Mouse (Mus musculus) heart, embryonic 13.5 days (tissue): ENCODE data around the gene Ppm1e. TPM values are rescaled to one million over a fixed set of nuclear protein-coding genes. Genes with fewer than 3 reads are reported as not detected.

Source experiments
- ATAC-seq: fragments of 200-750 bp; cut with Nextera tagmentation; 2 replicates; pipeline ENCODE4 v1.8.0; 2017; ENCODE audit warnings: moderate TSS enrichment; ENCODE audit not compliant: insufficient number of reproducible peaks, low FRiP score, low TSS enrichment; ENCODE audit errors: extremely low read depth
- H3K27ac ChIP-seq: fragments of 300-500 bp; sonication (generic); replicated peaks from 2 replicates; pipeline ENCODE4 v1.5.1; 2015; ENCODE audit warnings: moderate library complexity, mild to moderate bottlenecking, inconsistent platforms
- H3K27me3 ChIP-seq: fragments of 300-500 bp; sonication (generic); replicated peaks from 2 replicates; pipeline ENCODE4 v1.6.1; 2015; ENCODE audit warnings: mild to moderate bottlenecking, inconsistent platforms
- H3K36me3 ChIP-seq: fragments of 300-500 bp; sonication (generic); 2 replicates; pipeline ENCODE4 v1.6.1; 2015; ENCODE audit warnings: mild to moderate bottlenecking, inconsistent platforms
- H3K4me1 ChIP-seq: fragments of 300-500 bp; sonication (generic); 2 replicates; pipeline ENCODE4 v1.6.1; 2015; ENCODE audit warnings: inconsistent platforms
- H3K4me2 ChIP-seq: fragments of 300-500 bp; sonication (generic); 2 replicates; pipeline ENCODE4 v1.6.1; 2015; ENCODE audit warnings: inconsistent platforms, mild to moderate bottlenecking, moderate library complexity
- H3K4me3 ChIP-seq: fragments of 300-500 bp; sonication (generic); 2 replicates; pipeline ENCODE4 v1.5.1; 2015; ENCODE audit warnings: moderate library complexity, mild to moderate bottlenecking, inconsistent platforms
- H3K9ac ChIP-seq: fragments of 300-500 bp; sonication (generic); 2 replicates; pipeline ENCODE4 v1.6.1; 2015; ENCODE audit warnings: inconsistent platforms, mild to moderate bottlenecking, moderate library complexity
- H3K9me3 ChIP-seq: fragments of 300-500 bp; sonication (generic); 2 replicates; pipeline ENCODE4 v1.6.1; 2016; ENCODE audit warnings: inconsistent platforms
- WGBS: fragments of 180-500 bp; shearing (Covaris S2); methylation state at CpG from one replicate; pipeline ENCODE4 v1.1.7; 2015; ENCODE audit warnings: mixed read lengths; 5-methylcytosine and 5-hydroxymethylcytosine counted together
- polyA plus RNA-seq: library from polyadenylated mRNA; unstranded; fragments of >200 nt; fragmentation: Nextera tagmentation; extraction: Ambion mirVana; gene quantifications from 2 replicates; pipeline ENCODE4 v1.2.1, GENCODE M21; 2015

Ppm1e gene
- polyA plus RNA-seq, 1 experiment from 2014 or later: 3.4 TPM

DNA sequence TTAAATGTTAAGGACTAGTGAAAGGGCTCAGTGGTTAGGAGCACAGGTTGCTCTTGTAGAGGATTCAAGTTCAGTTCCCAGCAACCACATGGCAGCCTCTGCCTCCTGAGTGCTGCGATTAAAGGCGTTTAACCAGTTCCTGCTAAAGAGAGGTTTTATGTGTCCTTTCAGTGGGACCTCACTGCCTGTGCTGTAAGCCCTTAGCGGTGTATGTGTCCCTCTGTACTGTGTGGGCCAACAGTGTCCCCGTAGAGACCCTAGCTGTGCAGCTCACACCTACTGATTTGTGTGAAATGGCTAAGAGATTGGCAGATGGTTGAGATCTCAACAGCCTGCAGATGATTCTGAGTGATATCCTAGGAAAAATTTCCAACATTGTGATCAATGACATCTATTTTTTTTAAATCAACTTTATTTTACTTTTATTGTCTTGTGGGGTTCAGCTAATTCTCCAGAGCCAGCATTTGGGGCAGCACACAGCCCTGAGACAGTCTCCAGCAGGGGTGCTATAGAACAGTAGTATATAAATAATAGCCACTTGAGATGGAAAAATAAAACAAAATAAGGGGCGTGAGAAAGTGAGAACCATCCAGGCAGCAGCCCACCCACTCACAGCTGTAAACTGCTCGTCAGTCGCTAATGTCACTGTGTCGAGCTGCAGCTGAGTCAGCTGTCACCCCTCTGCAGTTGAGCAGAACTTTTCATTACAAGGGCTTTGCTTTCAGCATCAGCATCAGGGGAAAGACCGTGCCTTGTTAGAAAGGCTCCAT, 111.9 kb downstream of the Ppm1e start:
- 42% methylated on average over 9 of the region's 9 CpGs for WGBS
- Histone ChIP-seq H3K27ac (peak overlapping the region; percentile 95), H3K4me1 (peaks cover 51% of the 10 kb centered on the region), H3K4me3 (no peak overlapping the region), H3K27me3 (no peaks in the 10 kb centered on the region), H3K36me3 (no peaks in the 10 kb centered on the region), H3K9ac (peak overlapping the region; percentile 73), H3K4me2 (peak overlapping the region; percentile 63), H3K9me3 (no peaks in the 10 kb centered on the region)
- 0 out of 2 replicates have a peak, but pooled peaks have one; percentile 31 for ATAC-seq

DNA sequence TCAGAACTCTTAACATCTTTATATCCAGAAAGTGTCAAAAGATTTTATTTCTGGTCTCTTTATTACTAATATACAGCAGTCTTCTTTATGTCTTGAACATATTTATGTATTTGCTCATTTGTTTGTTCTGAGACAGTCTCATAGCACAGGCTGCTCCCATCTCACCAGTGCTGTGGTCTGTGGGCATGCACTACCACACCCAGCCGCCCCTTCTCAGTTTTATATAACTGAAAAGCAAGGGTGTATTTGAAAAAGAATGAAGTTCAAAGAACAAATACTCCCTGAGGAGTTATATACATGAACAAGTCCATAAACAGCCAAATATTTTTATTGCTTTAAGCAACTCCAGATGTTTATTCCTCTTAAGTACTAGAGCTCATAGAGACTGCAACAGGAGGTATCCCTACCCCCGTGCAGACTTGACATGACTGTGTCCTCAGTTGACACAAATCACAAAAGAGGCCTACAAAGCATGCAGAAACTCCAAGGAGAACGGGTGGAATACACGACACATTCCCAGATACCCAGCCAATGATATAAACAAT, 112.6 kb downstream of the Ppm1e start:
- Histone ChIP-seq H3K4me2 (no peak overlapping the region), H3K4me3 (no peak overlapping the region), H3K9ac (no peak overlapping the region), H3K9me3 (no peaks in the 10 kb centered on the region), H3K27me3 (no peaks in the 10 kb centered on the region), H3K4me1 (peaks cover 55% of the 10 kb centered on the region), H3K36me3 (no peaks in the 10 kb centered on the region), H3K27ac (peak overlapping the region; percentile 95; the same call in 1 of the 2 replicates)
- ATAC-seq: no peak
- WGBS: 70% methylated on average over 4 of the region's 4 CpGs

DNA sequence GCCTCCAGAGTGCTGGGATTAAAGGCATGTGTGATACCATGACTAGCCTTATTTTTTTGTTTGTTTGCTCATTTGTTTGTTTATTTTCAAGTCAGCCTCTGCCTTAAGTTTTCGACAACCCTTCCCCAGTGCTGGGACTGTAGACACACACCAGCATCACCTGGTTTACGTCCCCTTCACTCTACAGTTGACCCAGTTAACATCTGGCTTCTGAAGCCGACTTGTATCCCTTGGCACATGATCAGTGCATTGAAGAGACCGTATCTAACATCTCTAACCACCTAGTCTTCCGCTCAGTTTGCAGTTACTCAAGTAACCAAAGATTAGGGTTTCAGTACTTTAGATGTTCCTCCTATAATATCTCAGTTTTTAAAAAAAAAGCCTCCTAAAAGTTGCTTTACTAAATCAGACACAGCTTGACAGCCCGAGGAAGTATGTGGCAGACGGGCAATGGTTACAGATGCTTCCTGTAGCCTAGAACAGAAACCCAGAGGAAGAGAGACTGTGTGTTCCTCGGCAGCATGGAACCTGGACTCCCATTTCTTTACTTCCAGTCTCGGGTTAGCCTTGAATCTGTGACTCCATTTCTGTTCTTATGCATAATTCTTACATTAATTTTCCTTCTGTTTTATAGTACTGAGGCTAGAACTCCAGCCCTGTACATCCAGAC, 113.5 kb downstream of the Ppm1e start:
- 69% methylated on average over 9 of the region's 9 CpGs for WGBS

DNA sequence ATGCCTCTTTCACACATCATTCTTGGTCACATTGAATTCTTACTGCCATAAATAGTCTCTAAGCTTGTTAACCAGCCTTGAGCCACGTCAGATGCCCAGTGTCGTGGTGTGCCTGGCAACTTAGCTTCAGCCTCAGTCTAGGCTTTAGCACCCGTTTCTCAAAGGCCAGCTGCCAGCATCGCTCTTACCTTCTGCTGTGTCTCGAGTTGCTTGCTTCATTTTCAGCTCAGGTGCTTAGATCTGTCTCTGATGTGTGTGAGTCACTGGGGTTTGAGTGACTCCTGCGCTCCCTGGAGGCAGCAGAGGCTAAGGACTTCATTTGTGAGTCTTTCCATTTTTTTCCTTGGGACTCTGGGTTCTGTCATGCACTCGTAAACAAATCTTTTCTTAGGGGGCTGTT, 117.6 kb downstream of the Ppm1e start:
- H3K4me3 ChIP-seq: no peak overlapping the region
- peaks cover 47% of the 10 kb centered on the region for H3K4me1 ChIP-seq
- no peak for ATAC-seq
- H3K4me2 ChIP-seq: no peak overlapping the region
- peak overlapping the region; percentile 54 for H3K27ac ChIP-seq
- no peaks in the 10 kb centered on the region for H3K9me3 ChIP-seq
- peaks cover 9% of the 10 kb centered on the region; the same call in 1 of the 2 replicates for H3K36me3 ChIP-seq
- H3K27me3 ChIP-seq: no peaks in the 10 kb centered on the region
- WGBS: 56% methylated on average over 7 of the region's 7 CpGs
- peak overlapping the region; percentile 42; the same call in 1 of the 2 replicates for H3K9ac ChIP-seq

More for the DNA sequence above, 113.5 kb downstream of the Ppm1e start:
- no peak overlapping the region for H3K4me3 ChIP-seq
- no peak overlapping the region for H3K9ac ChIP-seq
- ATAC-seq: no peak
- H3K27ac ChIP-seq: no peak overlapping the region
- H3K9me3 ChIP-seq: no peaks in the 10 kb centered on the region
- H3K27me3 ChIP-seq: no peaks in the 10 kb centered on the region
- H3K36me3 ChIP-seq: no peaks in the 10 kb centered on the region
- H3K4me1 ChIP-seq: peaks cover 62% of the 10 kb centered on the region
- no peak overlapping the region for H3K4me2 ChIP-seq

DNA sequence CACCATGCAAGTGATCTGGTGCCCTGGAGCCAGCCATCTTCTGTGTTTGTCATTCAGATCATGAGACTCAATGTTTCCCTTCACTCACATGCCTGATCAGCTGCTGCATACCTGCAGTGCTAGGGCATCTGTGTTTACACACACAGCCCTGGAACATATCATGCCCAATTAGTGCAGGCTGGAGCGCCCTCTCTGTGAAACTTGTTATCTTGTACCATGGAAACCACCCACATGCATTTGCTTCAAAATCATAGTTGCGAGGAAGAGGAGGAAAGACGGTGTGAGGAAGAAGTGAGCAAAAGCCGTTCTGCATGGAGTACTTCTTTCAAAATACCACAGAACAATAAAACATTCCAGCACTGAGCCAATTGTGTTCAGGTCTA, 118.0 kb downstream of the Ppm1e start:
- 68% methylated on average over 4 of the region's 4 CpGs for WGBS
- Histone ChIP-seq H3K27me3 (no peaks in the 10 kb centered on the region), H3K4me3 (no peak overlapping the region), H3K9me3 (no peaks in the 10 kb centered on the region), H3K4me1 (peaks cover 50% of the 10 kb centered on the region), H3K9ac (peak overlapping the region; percentile 34; the same call in 1 of the 2 replicates), H3K36me3 (peaks cover 9% of the 10 kb centered on the region; the same call in 1 of the 2 replicates), H3K4me2 (peak overlapping the region; percentile 14; the same call in 1 of the 2 replicates), H3K27ac (peak overlapping the region; percentile 68)
- ATAC-seq: no peak

DNA sequence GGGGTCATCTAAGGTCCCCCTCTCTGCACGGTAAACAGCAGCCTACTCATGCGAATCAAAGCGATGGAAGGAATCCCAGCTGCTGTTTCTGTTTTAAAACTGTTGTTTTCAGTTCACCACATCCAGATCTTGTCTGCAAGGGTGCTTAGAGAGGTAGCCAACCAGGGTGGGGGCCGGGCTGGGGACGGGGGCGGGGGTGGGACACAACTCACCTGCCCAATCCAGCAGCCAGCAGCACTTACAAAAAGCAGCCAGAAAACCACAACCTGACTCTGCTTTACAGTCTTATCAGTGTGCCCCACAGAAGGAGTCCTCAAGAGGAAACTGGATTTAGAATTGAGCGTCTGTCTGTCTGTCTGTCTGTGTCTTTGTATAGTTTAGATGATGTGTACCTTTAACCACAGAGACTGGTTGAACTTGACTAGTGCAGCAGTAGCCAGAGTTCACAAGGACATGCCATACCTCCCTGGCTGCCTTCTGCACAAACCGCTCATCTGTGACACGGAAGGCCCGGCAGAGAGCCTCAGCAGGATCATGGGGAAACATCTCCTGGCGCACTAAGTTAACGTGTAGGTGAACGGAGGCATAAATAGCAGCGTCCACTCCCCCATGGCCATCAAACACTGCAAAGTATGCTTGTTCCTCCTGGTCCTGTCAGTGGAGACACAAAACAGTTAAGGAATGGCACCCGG, 118.5 kb downstream of the Ppm1e start:
- ATAC-seq: no peak
- H3K27me3 ChIP-seq: no peaks in the 10 kb centered on the region
- peaks cover 9% of the 10 kb centered on the region; the same call in 1 of the 2 replicates for H3K36me3 ChIP-seq
- peak overlapping the region; percentile 14; the same call in 1 of the 2 replicates for H3K4me2 ChIP-seq
- peak overlapping the region; percentile 68 for H3K27ac ChIP-seq
- H3K9ac ChIP-seq: peak overlapping the region; percentile 34; the same call in 1 of the 2 replicates
- H3K4me3 ChIP-seq: no peak overlapping the region
- peaks cover 51% of the 10 kb centered on the region for H3K4me1 ChIP-seq
- no peaks in the 10 kb centered on the region for H3K9me3 ChIP-seq
- 61% methylated on average over 15 of the region's 15 CpGs for WGBS

DNA sequence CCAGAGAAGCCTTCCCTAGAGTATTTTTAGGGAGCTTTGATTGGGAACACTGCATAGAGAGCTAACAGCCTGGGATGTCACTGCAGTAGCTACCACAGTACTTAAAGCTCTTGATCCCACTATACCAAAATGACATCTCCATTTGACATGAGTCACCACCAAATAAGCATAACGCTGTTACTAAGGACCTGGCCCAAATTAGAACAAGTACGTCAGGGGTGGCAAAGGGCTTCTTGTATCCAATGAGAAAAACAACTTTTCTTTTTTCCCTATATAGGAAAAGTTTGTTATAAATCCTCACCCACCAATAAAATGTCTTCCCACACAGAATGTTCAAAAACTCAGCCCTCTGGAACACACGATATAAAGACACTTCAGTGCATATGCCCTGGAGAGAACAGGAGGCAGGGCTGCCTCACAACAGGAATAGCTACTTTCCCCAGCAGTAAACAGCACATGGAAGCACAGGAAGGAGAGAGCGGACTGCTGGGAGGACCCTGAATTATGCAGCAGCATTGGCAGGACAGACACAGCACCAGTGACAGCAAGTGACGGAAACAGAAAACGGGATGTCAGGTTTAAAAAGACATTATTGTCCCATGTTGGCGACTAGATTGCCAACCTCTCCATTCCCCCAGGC, 119.8 kb downstream of the Ppm1e start:
- Histone ChIP-seq H3K27ac (peak overlapping the region; percentile 77), H3K9me3 (no peaks in the 10 kb centered on the region), H3K27me3 (no peaks in the 10 kb centered on the region), H3K4me1 (peaks cover 47% of the 10 kb centered on the region), H3K4me2 (no peak overlapping the region), H3K4me3 (no peak overlapping the region), H3K36me3 (peaks cover 16% of the 10 kb centered on the region; the same call in 1 of the 2 replicates), H3K9ac (no peak overlapping the region)
- 65% methylated on average over 7 of the region's 7 CpGs for WGBS
- no peak for ATAC-seq

DNA sequence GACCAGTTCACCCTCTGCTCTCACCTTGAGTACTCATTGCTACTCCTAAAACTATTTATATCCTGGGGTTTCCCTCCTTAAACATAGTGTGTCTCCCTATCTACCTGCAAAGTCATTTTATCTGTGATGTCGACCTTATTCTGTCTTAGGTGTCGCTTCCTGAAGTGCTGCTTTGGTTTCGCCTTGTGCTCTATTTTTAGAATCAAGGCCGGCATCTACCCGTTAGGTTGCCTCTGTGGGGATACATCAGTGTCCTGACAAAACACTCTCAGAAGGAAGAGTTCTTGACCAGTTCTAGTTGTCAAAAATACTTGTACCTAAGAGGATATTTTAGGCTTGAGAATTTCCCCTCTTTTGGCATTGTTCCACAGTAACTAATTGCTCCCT, 123.3 kb downstream of the Ppm1e start:
- H3K4me1 ChIP-seq: peaks cover 35% of the 10 kb centered on the region
- peak overlapping the region; percentile 1; the same call in 1 of the 2 replicates for H3K4me3 ChIP-seq
- no peaks in the 10 kb centered on the region for H3K9me3 ChIP-seq
- no peak for ATAC-seq
- peaks cover 41% of the 10 kb centered on the region for H3K36me3 ChIP-seq
- peak overlapping the region; percentile 42 for H3K9ac ChIP-seq
- peak overlapping the region; percentile 53 for H3K4me2 ChIP-seq
- peak overlapping the region; percentile 67 for H3K27ac ChIP-seq
- WGBS: 39% methylated on average over 5 of the region's 5 CpGs
- no peaks in the 10 kb centered on the region for H3K27me3 ChIP-seq

DNA sequence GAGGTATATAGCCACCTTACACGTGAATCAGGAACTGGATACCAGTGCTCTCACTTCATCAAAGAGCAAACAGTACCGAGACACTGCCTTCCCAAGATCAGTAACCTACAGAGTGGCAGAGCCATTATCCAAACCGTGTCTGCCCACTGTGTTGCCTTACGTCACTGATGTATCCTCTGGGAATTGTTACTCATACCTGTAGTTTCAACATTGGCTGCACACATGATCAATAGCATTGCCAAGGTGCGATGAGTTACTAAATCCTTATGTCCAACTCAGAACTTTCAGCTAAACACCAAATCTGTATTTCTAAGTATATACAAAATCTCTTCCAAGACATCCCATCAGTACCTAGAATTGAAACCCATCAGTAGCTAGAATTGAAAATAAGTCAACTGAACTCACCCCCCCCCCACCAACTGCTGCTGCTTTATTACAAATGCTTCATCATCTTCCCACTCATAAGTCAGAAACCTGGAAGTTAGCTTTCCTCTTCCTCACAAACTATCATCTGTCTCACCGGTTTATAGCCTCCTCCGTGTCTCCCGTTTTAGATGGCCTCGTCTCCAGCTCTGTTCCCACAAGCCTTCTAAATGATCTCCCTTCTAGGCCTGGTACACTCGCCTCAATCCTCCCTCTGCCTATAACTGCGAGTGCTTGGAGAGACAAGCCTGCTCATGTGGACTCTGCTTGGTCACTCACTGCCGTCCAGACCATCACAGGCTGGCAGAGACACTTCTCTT, 123.9 kb downstream of the Ppm1e start:
- ATAC-seq: no peak
- Histone ChIP-seq H3K4me1 (peaks cover 30% of the 10 kb centered on the region), H3K9ac (peak overlapping the region; percentile 42), H3K36me3 (peaks cover 41% of the 10 kb centered on the region), H3K9me3 (no peaks in the 10 kb centered on the region), H3K27ac (peak overlapping the region; percentile 67), H3K4me3 (peak overlapping the region; percentile 1; the same call in 1 of the 2 replicates), H3K27me3 (no peaks in the 10 kb centered on the region), H3K4me2 (peak overlapping the region; percentile 53)
- 71% methylated on average over 12 of the region's 12 CpGs for WGBS

DNA sequence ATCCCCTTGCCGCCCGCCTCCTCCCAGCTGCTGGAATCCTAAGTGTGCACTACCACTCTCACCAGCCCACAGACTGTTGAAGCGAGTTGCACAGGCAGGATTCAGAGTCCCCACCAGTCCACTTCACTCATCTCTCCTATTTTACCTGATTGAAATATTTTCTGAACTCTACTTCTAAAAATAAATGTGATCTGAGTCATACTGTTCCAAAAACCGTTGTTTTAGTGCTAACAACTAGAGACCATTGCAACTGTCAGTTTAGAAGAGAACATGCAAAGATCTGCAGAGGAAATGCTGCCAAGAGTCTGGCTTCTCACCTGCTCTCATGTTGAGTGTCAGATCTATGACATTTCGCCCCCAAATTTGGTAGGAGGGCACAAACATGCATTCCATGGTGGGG, 125.4 kb downstream of the Ppm1e start:
- Histone ChIP-seq H3K27me3 (no peaks in the 10 kb centered on the region), H3K4me3 (no peak overlapping the region), H3K27ac (no peak overlapping the region), H3K4me2 (no peak overlapping the region), H3K9ac (no peak overlapping the region), H3K4me1 (peaks cover 17% of the 10 kb centered on the region), H3K36me3 (peaks cover 45% of the 10 kb centered on the region), H3K9me3 (no peaks in the 10 kb centered on the region)
- no peak for ATAC-seq
- WGBS: 78% methylated on average over 5 of the region's 5 CpGs
